ENCODE assay signal across 20 mouse cellular contexts in genomic region chr3:9515527-9515926, GRCm38 (mm10).
DNase-seq lines count a peak whose midpoint lies in the region; ATAC-seq and TF ChIP-seq lines count a peak whose summit lies in the region.
"Had no signal": no experiment of that assay in that cellular context is flagged by ENCODE, and none has a peak within 500 bp of the region (broad histone marks: within the 10 kb centered on the region; RNA-seq: fewer than 3 reads in every experiment).

No protein-coding gene starts in this region.

- WGBS in midbrain, embryonic 10.5 days: 85% methylated on average over 8 of the region's 8 CpGs
- 84% methylated on average over 8 of the region's 8 CpGs for WGBS in midbrain, embryonic 11.5 days
- 90% methylated on average over 8 of the region's 8 CpGs for WGBS in limb, embryonic 10.5 days
- WGBS in stomach, postnatal 0 days: 59% methylated on average over 8 of the region's 8 CpGs

- no peaks in the 10 kb centered on the region for H3K36me3 ChIP-seq in midbrain, embryonic 10.5 days
- no peaks in the 10 kb centered on the region for H3K36me3 ChIP-seq in midbrain, embryonic 11.5 days (ENCODE audit: control insufficient read depth, insufficient read depth, low read length)
- H3K36me3 ChIP-seq in limb, embryonic 10.5 days: no peaks in the 10 kb centered on the region
- no peaks in the 10 kb centered on the region for H3K36me3 ChIP-seq in stomach, postnatal 0 days (ENCODE audit: control insufficient read depth, insufficient read depth, low read length)
- H3K36me3 ChIP-seq: embryonic facial prominence, embryonic 13.5 days; hindbrain, embryonic 13.5 days; liver, embryonic 15.5 days; midbrain, embryonic 12.5 days; neural tube, embryonic 12.5 days had no signal

- TF ChIP-seq EP300 in stomach, postnatal 0 days (optimal IDR thresholded peaks at IDR 0.05): no peak

- intact Hi-C loops in left cerebral cortex, postnatal 4 days (cut with DNase I): loop anchor here (5.0 kb wide), 1 partner anchor 92 kb away; no protein-coding TSS in a partner anchor

- H3K9ac ChIP-seq in midbrain, embryonic 11.5 days (ENCODE audit: low read length): no peak overlapping the region
- no peak overlapping the region for H3K9ac ChIP-seq in stomach, postnatal 0 days (ENCODE audit: low read length)
- H3K9ac ChIP-seq: embryonic facial prominence, embryonic 13.5 days; hindbrain, embryonic 13.5 days; liver, embryonic 15.5 days; midbrain, embryonic 12.5 days; neural tube, embryonic 12.5 days had no signal

- no peak overlapping the region for H3K4me2 ChIP-seq in midbrain, embryonic 11.5 days
- no peak overlapping the region for H3K4me2 ChIP-seq in stomach, postnatal 0 days (replicated peaks; ENCODE audit: low read depth)
- H3K4me2 ChIP-seq: embryonic facial prominence, embryonic 13.5 days; hindbrain, embryonic 13.5 days; liver, embryonic 15.5 days; midbrain, embryonic 12.5 days; neural tube, embryonic 12.5 days had no signal

- no peak for TF ChIP-seq CTCF in stomach, postnatal 0 days (IDR thresholded peaks at IDR 0.05; ENCODE audit: low read depth)

- no peak overlapping the region for H3K27ac ChIP-seq in midbrain, embryonic 10.5 days (replicated peaks)
- no peak overlapping the region for H3K27ac ChIP-seq in midbrain, embryonic 11.5 days (ENCODE audit: low read depth, low read length)
- no peak overlapping the region for H3K27ac ChIP-seq in limb, embryonic 10.5 days
- no peak overlapping the region for H3K27ac ChIP-seq in stomach, postnatal 0 days (replicated peaks)
- H3K27ac ChIP-seq: embryonic facial prominence, embryonic 13.5 days; hindbrain, embryonic 13.5 days; liver, embryonic 15.5 days; midbrain, embryonic 12.5 days; neural tube, embryonic 12.5 days had no signal

- peaks cover 83% of the 10 kb centered on the region for H3K27me3 ChIP-seq in midbrain, embryonic 10.5 days (ENCODE audit: low read depth, poor library complexity, severe bottlenecking)
- H3K27me3 ChIP-seq in midbrain, embryonic 11.5 days (ENCODE audit: control insufficient read depth, insufficient read depth, low read length): peaks cover 20% of the 10 kb centered on the region
- H3K27me3 ChIP-seq in limb, embryonic 10.5 days (ENCODE audit: low read depth, poor library complexity, severe bottlenecking): 0 out of 2 replicates have a peak, but pooled peaks cover 3% of the 10 kb centered on the region
- no peaks in the 10 kb centered on the region for H3K27me3 ChIP-seq in stomach, postnatal 0 days (ENCODE audit: control insufficient read depth, insufficient read depth, low read length)
- H3K27me3 ChIP-seq: embryonic facial prominence, embryonic 13.5 days; hindbrain, embryonic 13.5 days; liver, embryonic 15.5 days; neural tube, embryonic 12.5 days had no signal

- peaks cover 33% of the 10 kb centered on the region for H3K4me1 ChIP-seq in midbrain, embryonic 10.5 days
- H3K4me1 ChIP-seq in midbrain, embryonic 11.5 days (ENCODE audit: control insufficient read depth, insufficient read depth, low read length): peaks cover 11% of the 10 kb centered on the region; the same call in 1 of the 2 replicates
- H3K4me1 ChIP-seq in limb, embryonic 10.5 days: peaks cover 47% of the 10 kb centered on the region
- peaks cover 8% of the 10 kb centered on the region; the same call in 1 of the 2 replicates for H3K4me1 ChIP-seq in stomach, postnatal 0 days (replicated peaks; ENCODE audit: control insufficient read depth, insufficient read depth)

- no peak overlapping the region for H3K4me3 ChIP-seq in midbrain, embryonic 10.5 days
- H3K4me3 ChIP-seq in midbrain, embryonic 11.5 days (ENCODE audit: low read depth, low read length): no peak overlapping the region
- no peak overlapping the region for H3K4me3 ChIP-seq in limb, embryonic 10.5 days
- H3K4me3 ChIP-seq in stomach, postnatal 0 days (ENCODE audit: low read depth, low read length): no peak overlapping the region
- H3K4me3 ChIP-seq: embryonic facial prominence, embryonic 13.5 days; hindbrain, embryonic 13.5 days; liver, embryonic 15.5 days; midbrain, embryonic 12.5 days; neural tube, embryonic 12.5 days had no signal

- no peak for ATAC-seq in midbrain, embryonic 11.5 days (ENCODE audit: low FRiP score)
- no peak for ATAC-seq in stomach, postnatal 0 days (ENCODE audit: low FRiP score, low TSS enrichment)
- ATAC-seq: activated CD4-positive, CD25-positive, alpha-beta regulatory T cell, adult 4 months; forebrain, embryonic 16.5 days; intestine, embryonic 16.5 days had no signal

- no peaks in the 10 kb centered on the region for H3K9me3 ChIP-seq in midbrain, embryonic 10.5 days (replicated peaks)
- H3K9me3 ChIP-seq in midbrain, embryonic 11.5 days (ENCODE audit: control insufficient read depth, low read length): no peaks in the 10 kb centered on the region
- H3K9me3 ChIP-seq in limb, embryonic 10.5 days (replicated peaks): no peaks in the 10 kb centered on the region
- H3K9me3 ChIP-seq in stomach, postnatal 0 days (ENCODE audit: control insufficient read depth, low read length): no peaks in the 10 kb centered on the region
- H3K9me3 ChIP-seq: embryonic facial prominence, embryonic 13.5 days; hindbrain, embryonic 13.5 days; liver, embryonic 15.5 days; midbrain, embryonic 12.5 days; neural tube, embryonic 12.5 days had no signal

- peak; percentile 82 for DNase-seq in heart, adult 11 months
- no peak for DNase-seq in heart, adult 18-20 months
- peak; percentile 9 for DNase-seq in midbrain, embryonic 10.5 days (ENCODE audit: low spot score)
- DNase-seq in midbrain, embryonic 11.5 days (ENCODE audit: low spot score, missing footprints): no peak
- peak; percentile 21 for DNase-seq in limb, embryonic 10.5 days (ENCODE audit: low spot score)
- DNase-seq in left cerebral cortex, postnatal 4 days: no peak
- no peak for DNase-seq in stomach, postnatal 0 days (ENCODE audit: low spot score)
- DNase-seq: adrenal gland, postnatal 10 days; cerebellum, postnatal 10 days; heart, postnatal 10 days; lung, postnatal 14 days; thymus, postnatal 14 days had no signal

Comparison
In these comparisons a context has a peak if more than half of its experiments do, and no peak if none do; other contexts are left out.
1. DNase-seq: peak in heart, adult 11 months (single experiment), midbrain, embryonic 10.5 days (single experiment) and limb, embryonic 10.5 days (single experiment); none in heart, adult 18-20 months (0 of 2), midbrain, embryonic 11.5 days (single experiment), left cerebral cortex, postnatal 4 days (single experiment) and stomach, postnatal 0 days (single experiment).